In the genomic region with DNA sequence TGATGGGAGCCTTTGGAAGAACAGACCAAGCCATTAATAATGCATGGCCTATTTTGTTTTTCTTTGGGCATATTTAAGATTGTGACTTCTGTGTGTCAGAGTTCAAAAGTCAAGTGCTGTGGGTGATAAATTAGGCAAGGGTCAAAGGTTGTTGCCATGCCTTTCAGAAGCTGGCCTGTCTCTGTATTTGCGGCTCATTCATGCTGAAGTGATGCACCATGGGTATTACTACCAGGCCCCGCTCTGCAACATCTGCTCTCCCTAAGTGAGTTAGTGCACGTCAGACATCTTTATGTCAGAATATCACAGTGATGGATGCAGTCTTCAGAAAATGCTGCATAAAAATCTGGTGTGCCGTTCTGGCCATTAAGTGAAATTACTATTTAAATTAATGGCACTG, we compare ENCODE assay signal across 14 mouse cellular contexts.
DNase-seq lines count a peak whose midpoint lies in the region; ATAC-seq and TF ChIP-seq lines count a peak whose summit lies in the region.
"Had no signal": no experiment of that assay in that cellular context is flagged by ENCODE, and none has a peak within 500 bp of the region (broad histone marks: within the 10 kb centered on the region; RNA-seq: fewer than 3 reads in every experiment).

No protein-coding gene starts in this region.

- DNase-seq in kidney, postnatal 0 days (ENCODE audit: low spot score), result peak; percentile 40
- DNase-seq in brain, embryonic 14.5 days (ENCODE audit: low read depth), result peak; percentile 57
- peak; percentile 81 for DNase-seq in embryo, embryonic 9.5 days (ENCODE audit: extremely low spot score)
- peak; percentile 93 for DNase-seq in mesoderm, embryonic 11.5 days (ENCODE audit: low read depth, low spot score)
- DNase-seq in left cerebral cortex, adult 9 months (ENCODE audit: low spot score in 2 of 2), result no peak
- DNase-seq: cerebellum, adult 8-10 months; thymus, postnatal 25 days had no signal

- TF ChIP-seq POLR2A in brain, embryonic 14.5 days (IDR thresholded peaks at IDR 0.05; ENCODE audit: borderline replicate concordance, extremely low read depth, insufficient read depth, insufficient read length, poor library complexity, severe bottlenecking), result no peak

- H3K27me3 ChIP-seq in kidney, postnatal 0 days (ENCODE audit: insufficient read depth, low read length), result no peaks in the 10 kb centered on the region
- H3K27me3 ChIP-seq in kidney, embryonic 16.5 days (ENCODE audit: insufficient read depth, low read length), result no peaks in the 10 kb centered on the region
- no peaks in the 10 kb centered on the region for H3K27me3 ChIP-seq in heart, embryonic 12.5 days (replicated peaks)
- H3K27me3 ChIP-seq: embryonic facial prominence, embryonic 15.5 days had no signal

- no peaks in the 10 kb centered on the region for H3K4me1 ChIP-seq in kidney, postnatal 0 days (replicated peaks; ENCODE audit: insufficient read depth, low read length)
- H3K4me1 ChIP-seq in kidney, embryonic 16.5 days (ENCODE audit: insufficient read depth, low read length), result no peaks in the 10 kb centered on the region
- H3K4me1 ChIP-seq in heart, embryonic 12.5 days (replicated peaks), result no peaks in the 10 kb centered on the region
- H3K4me1 ChIP-seq: embryonic facial prominence, embryonic 15.5 days had no signal

- ATAC-seq in kidney, postnatal 0 days (replicated peaks; ENCODE audit: low FRiP score, low read depth), result no peak
- no peak for ATAC-seq in kidney, embryonic 16.5 days (ENCODE audit: low FRiP score, low TSS enrichment)
- ATAC-seq in heart, embryonic 12.5 days (ENCODE audit: insufficient number of reproducible peaks, low FRiP score), result no peak
- ATAC-seq in frontal cortex, adult (ENCODE audit: low TSS enrichment), result no peak
- ATAC-seq: activated CD4-positive, CD25-positive, alpha-beta regulatory T cell, adult 4 months; intestine, embryonic 16.5 days had no signal

- H3K4me2 ChIP-seq in kidney, postnatal 0 days (ENCODE audit: low read length), result no peak overlapping the region
- no peak overlapping the region for H3K4me2 ChIP-seq in kidney, embryonic 16.5 days (replicated peaks; ENCODE audit: low read depth, low read length)
- H3K4me2 ChIP-seq in heart, embryonic 12.5 days, result no peak overlapping the region
- H3K4me2 ChIP-seq: embryonic facial prominence, embryonic 15.5 days; limb, embryonic 13.5 days had no signal

- H3K36me3 ChIP-seq in kidney, postnatal 0 days (ENCODE audit: insufficient read depth, low read length), result no peaks in the 10 kb centered on the region
- no peaks in the 10 kb centered on the region for H3K36me3 ChIP-seq in kidney, embryonic 16.5 days (ENCODE audit: insufficient read depth, low read length)
- no peaks in the 10 kb centered on the region for H3K36me3 ChIP-seq in heart, embryonic 12.5 days
- H3K36me3 ChIP-seq: embryonic facial prominence, embryonic 15.5 days; limb, embryonic 13.5 days had no signal

- WGBS in kidney, postnatal 0 days, result 31% methylated on average over 4 of the region's 4 CpGs
- WGBS in kidney, embryonic 16.5 days, result 36% methylated on average over 4 of the region's 4 CpGs
- 67% methylated on average over 4 of the region's 4 CpGs for WGBS in heart, embryonic 12.5 days

- H3K9ac ChIP-seq in kidney, postnatal 0 days (ENCODE audit: low read depth, low read length), result no peak overlapping the region
- H3K9ac ChIP-seq in kidney, embryonic 16.5 days (replicated peaks; ENCODE audit: low read length), result no peak overlapping the region
- no peak overlapping the region for H3K9ac ChIP-seq in heart, embryonic 12.5 days
- H3K9ac ChIP-seq: embryonic facial prominence, embryonic 15.5 days; limb, embryonic 13.5 days had no signal

- no peaks in the 10 kb centered on the region for H3K9me3 ChIP-seq in kidney, postnatal 0 days (replicated peaks; ENCODE audit: low read length)
- H3K9me3 ChIP-seq in kidney, embryonic 16.5 days (ENCODE audit: low read length), result no peaks in the 10 kb centered on the region
- H3K9me3 ChIP-seq in heart, embryonic 12.5 days (replicated peaks), result no peaks in the 10 kb centered on the region
- H3K9me3 ChIP-seq: embryonic facial prominence, embryonic 15.5 days; limb, embryonic 13.5 days had no signal

- H3K27ac ChIP-seq in kidney, postnatal 0 days, result no peak overlapping the region
- no peak overlapping the region for H3K27ac ChIP-seq in kidney, embryonic 16.5 days (ENCODE audit: low read length)
- no peak overlapping the region for H3K27ac ChIP-seq in heart, embryonic 12.5 days (ENCODE audit: poor library complexity, severe bottlenecking)
- H3K27ac ChIP-seq: embryonic facial prominence, embryonic 15.5 days; limb, embryonic 13.5 days had no signal

- no peak overlapping the region for H3K4me3 ChIP-seq in kidney, postnatal 0 days (replicated peaks; ENCODE audit: low read depth, low read length)
- no peak overlapping the region for H3K4me3 ChIP-seq in kidney, embryonic 16.5 days (ENCODE audit: low read length)
- H3K4me3 ChIP-seq in heart, embryonic 12.5 days, result no peak overlapping the region
- H3K4me3 ChIP-seq: embryonic facial prominence, embryonic 15.5 days; limb, embryonic 13.5 days had no signal

- TF ChIP-seq CTCF in kidney, postnatal 0 days (IDR thresholded peaks at IDR 0.05; ENCODE audit: low read depth), result no peak
- TF ChIP-seq CTCF in brain, embryonic 14.5 days (IDR thresholded peaks at IDR 0.05; ENCODE audit: borderline replicate concordance, extremely low read depth, insufficient read depth, insufficient read length), result no peak

Comparison
In these comparisons a context has a peak if more than half of its experiments do, and no peak if none do; other contexts are left out.
1. DNase-seq: peak in kidney, postnatal 0 days (single experiment), brain, embryonic 14.5 days (single experiment), embryo, embryonic 9.5 days (single experiment) and mesoderm, embryonic 11.5 days (single experiment); none in left cerebral cortex, adult 9 months (0 of 2).